Mouse (Mus musculus): ENCODE data around the gene Haus5. TPM values are rescaled to one million over a fixed set of nuclear protein-coding genes. Genes with fewer than 3 reads are reported as not detected.

Gene Haus5
- polyA plus RNA-seq, 1 experiment from 2014 or later = 34.0 TPM

GRCm38 (mm10) chr7:30612654-30613402, 52.0 kb downstream of the Haus5 start, which contains the start of gene Upk1a:
TSS of gene Upk1a (minus strand) at chr7:30612847.
- Histone ChIP-seq H3K4me1 (replicated peaks; ENCODE audit: control insufficient read depth, insufficient read depth, low read length) (no peaks in the 10 kb centered on the region), H3K9ac (replicated peaks; ENCODE audit: low read depth, low read length) (no peak within 1 kb of the TSS), H3K27ac (ENCODE audit: low read length) (no peak within 1 kb of the TSS), H3K27me3 (replicated peaks; ENCODE audit: control insufficient read depth, insufficient read depth, low read length) (no peaks in the 10 kb centered on the region), H3K9me3 (ENCODE audit: control insufficient read depth, low read length) (no peaks in the 10 kb centered on the region), H3K4me3 (replicated peaks; ENCODE audit: low read length) (no peak within 1 kb of the TSS), H3K36me3 (ENCODE audit: control insufficient read depth, insufficient read depth) (peaks cover 11% of the 10 kb centered on the region), H3K4me2 (ENCODE audit: low read length) (no peak within 1 kb of the TSS)
- WGBS = 80% methylated on average over 8 of the region's 8 CpGs
- ATAC-seq = no peak

GRCm38 (mm10) chr7:30610043-30610442, 54.8 kb downstream of the Haus5 start:
- no peaks in the 10 kb centered on the region for H3K4me1 ChIP-seq (replicated peaks; ENCODE audit: control insufficient read depth, insufficient read depth, low read length)
- H3K9ac ChIP-seq (replicated peaks; ENCODE audit: low read depth, low read length) = no peak overlapping the region
- no peaks in the 10 kb centered on the region for H3K9me3 ChIP-seq (ENCODE audit: control insufficient read depth, low read length)
- no peak overlapping the region for H3K4me3 ChIP-seq (replicated peaks; ENCODE audit: low read length)
- no peak for ATAC-seq
- H3K4me2 ChIP-seq (ENCODE audit: low read length) = no peak overlapping the region
- 58% methylated on average over 7 of the region's 7 CpGs for WGBS
- H3K27me3 ChIP-seq (replicated peaks; ENCODE audit: control insufficient read depth, insufficient read depth, low read length) = no peaks in the 10 kb centered on the region
- no peak overlapping the region for H3K27ac ChIP-seq (ENCODE audit: low read length)
- no peaks in the 10 kb centered on the region for H3K36me3 ChIP-seq (ENCODE audit: control insufficient read depth, insufficient read depth)

GRCm38 (mm10) chr7:30608476-30608875, 56.3 kb downstream of the Haus5 start:
- H3K9me3 ChIP-seq (ENCODE audit: control insufficient read depth, low read length) = no peaks in the 10 kb centered on the region
- no peak overlapping the region for H3K4me2 ChIP-seq (ENCODE audit: low read length)
- H3K4me1 ChIP-seq (replicated peaks; ENCODE audit: control insufficient read depth, insufficient read depth, low read length) = no peaks in the 10 kb centered on the region
- WGBS = 43% methylated on average over 15 of the region's 16 CpGs
- no peak for ATAC-seq
- H3K9ac ChIP-seq (replicated peaks; ENCODE audit: low read depth, low read length) = no peak overlapping the region
- no peak overlapping the region for H3K27ac ChIP-seq (ENCODE audit: low read length)
- H3K36me3 ChIP-seq (ENCODE audit: control insufficient read depth, insufficient read depth) = no peaks in the 10 kb centered on the region
- no peaks in the 10 kb centered on the region for H3K27me3 ChIP-seq (replicated peaks; ENCODE audit: control insufficient read depth, insufficient read depth, low read length)
- H3K4me3 ChIP-seq (replicated peaks; ENCODE audit: low read length) = no peak overlapping the region

GRCm38 (mm10) chr7:30607706-30608309, 57.0 kb downstream of the Haus5 start:
- no peak; the same call in 1 of the 2 replicates for ATAC-seq
- Histone ChIP-seq H3K27ac (ENCODE audit: low read length) (no peak overlapping the region), H3K9ac (replicated peaks; ENCODE audit: low read depth, low read length) (no peak overlapping the region), H3K36me3 (ENCODE audit: control insufficient read depth, insufficient read depth) (no peaks in the 10 kb centered on the region), H3K4me3 (replicated peaks; ENCODE audit: low read length) (no peak overlapping the region), H3K9me3 (ENCODE audit: control insufficient read depth, low read length) (no peaks in the 10 kb centered on the region), H3K4me1 (replicated peaks; ENCODE audit: control insufficient read depth, insufficient read depth, low read length) (no peaks in the 10 kb centered on the region), H3K27me3 (replicated peaks; ENCODE audit: control insufficient read depth, insufficient read depth, low read length) (no peaks in the 10 kb centered on the region), H3K4me2 (ENCODE audit: low read length) (no peak overlapping the region)
- 30% methylated on average over 8 of the region's 8 CpGs for WGBS

- no peaks in the 10 kb centered on the region for H3K36me3 ChIP-seq (ENCODE audit: control insufficient read depth, insufficient read depth)
- H3K4me1 ChIP-seq (replicated peaks; ENCODE audit: control insufficient read depth, insufficient read depth, low read length) = peaks cover 8% of the 10 kb centered on the region
- no peak overlapping the region for H3K9ac ChIP-seq (replicated peaks; ENCODE audit: low read depth, low read length)
- WGBS = 87% methylated on average over 8 of the region's 8 CpGs
- H3K27ac ChIP-seq (ENCODE audit: low read length) = no peak overlapping the region
- no peak overlapping the region for H3K4me2 ChIP-seq (ENCODE audit: low read length)
- ATAC-seq = no peak
- H3K9me3 ChIP-seq (ENCODE audit: control insufficient read depth, low read length) = no peaks in the 10 kb centered on the region
- H3K4me3 ChIP-seq (replicated peaks; ENCODE audit: low read length) = no peak overlapping the region
- H3K27me3 ChIP-seq (replicated peaks; ENCODE audit: control insufficient read depth, insufficient read depth, low read length) = no peaks in the 10 kb centered on the region
These were observed 59.9 kb downstream of the Haus5 start for GRCm38 (mm10) chr7:30604944-30605343.

- H3K27ac ChIP-seq (ENCODE audit: low read length) = no peak overlapping the region
- no peak overlapping the region for H3K4me2 ChIP-seq (ENCODE audit: low read length)
- no peak overlapping the region for H3K9ac ChIP-seq (replicated peaks; ENCODE audit: low read depth, low read length)
- no peaks in the 10 kb centered on the region for H3K9me3 ChIP-seq (ENCODE audit: control insufficient read depth, low read length)
- H3K36me3 ChIP-seq (ENCODE audit: control insufficient read depth, insufficient read depth) = no peaks in the 10 kb centered on the region
- H3K27me3 ChIP-seq (replicated peaks; ENCODE audit: control insufficient read depth, insufficient read depth, low read length) = no peaks in the 10 kb centered on the region
- peaks cover 12% of the 10 kb centered on the region for H3K4me1 ChIP-seq (replicated peaks; ENCODE audit: control insufficient read depth, insufficient read depth, low read length)
- WGBS = 62% methylated on average over 8 of the region's 8 CpGs
- no peak overlapping the region for H3K4me3 ChIP-seq (replicated peaks; ENCODE audit: low read length)
- no peak for ATAC-seq
These were observed 60.4 kb downstream of the Haus5 start for GRCm38 (mm10) chr7:30604424-30604823.

Other genes starting within 250 kb of the Haus5 start
- gene Hcst, start 245.1 kb downstream of the Haus5 start, polyA plus RNA-seq (2015; fragmentation: Nextera tagmentation; extraction: Ambion mirVana) = not detected in 2 replicates
- 2.3 and 3.4 TPM in 2 replicates for gene Nfkbid, start 243.3 kb downstream of the Haus5 start, polyA plus RNA-seq (2015; fragmentation: Nextera tagmentation; extraction: Ambion mirVana)
- gene Aplp1, start 219.5 kb downstream of the Haus5 start, polyA plus RNA-seq (2015; fragmentation: Nextera tagmentation; extraction: Ambion mirVana) = 584 and 649 TPM in 2 replicates
- gene Kirrel2, start 207.3 kb downstream of the Haus5 start, polyA plus RNA-seq (2015; fragmentation: Nextera tagmentation; extraction: Ambion mirVana) = 0.22 and 0.43 TPM in 2 replicates
- gene Nphs1, start 206.7 kb downstream of the Haus5 start, polyA plus RNA-seq (2015; fragmentation: Nextera tagmentation; extraction: Ambion mirVana) = not detected in 2 replicates
- gene Prodh2, start 171.4 kb downstream of the Haus5 start, polyA plus RNA-seq (2015; fragmentation: Nextera tagmentation; extraction: Ambion mirVana) = not detected in 2 replicates
- 122 and 148 TPM in 2 replicates for gene Arhgap33, start 129.9 kb downstream of the Haus5 start, polyA plus RNA-seq (2015; fragmentation: Nextera tagmentation; extraction: Ambion mirVana)
- 9.3 and 11.1 TPM in 2 replicates for gene Hspb6, start 112.8 kb downstream of the Haus5 start, polyA plus RNA-seq (2015; fragmentation: Nextera tagmentation; extraction: Ambion mirVana)
- gene Proser3, start 112.7 kb downstream of the Haus5 start, polyA plus RNA-seq (2015; fragmentation: Nextera tagmentation; extraction: Ambion mirVana) = 8.8 and 13.5 TPM in 2 replicates
- 52.9 and 55.1 TPM in 2 replicates for gene Lin37, start 105.2 kb downstream of the Haus5 start, polyA plus RNA-seq (2015; fragmentation: Nextera tagmentation; extraction: Ambion mirVana)
- gene U2af1l4, start 101.7 kb downstream of the Haus5 start, polyA plus RNA-seq (2015; fragmentation: Nextera tagmentation; extraction: Ambion mirVana) = 107 and 111 TPM in 2 replicates
- gene Gm49396, start 101.7 kb downstream of the Haus5 start, polyA plus RNA-seq (2015; fragmentation: Nextera tagmentation; extraction: Ambion mirVana) = 23.5 and 28.5 TPM in 2 replicates
- 117 and 121 TPM in 2 replicates for gene Psenen, start 101.4 kb downstream of the Haus5 start, polyA plus RNA-seq (2015; fragmentation: Nextera tagmentation; extraction: Ambion mirVana)
- gene Igflr1, start 99.6 kb downstream of the Haus5 start, polyA plus RNA-seq (2015; fragmentation: Nextera tagmentation; extraction: Ambion mirVana) = 5.8 and 6.3 TPM in 2 replicates
- 8.7 and 15.6 TPM in 2 replicates for gene Kmt2b, start 76.3 kb downstream of the Haus5 start, polyA plus RNA-seq (2015; fragmentation: Nextera tagmentation; extraction: Ambion mirVana)
- 0.22 and 0.23 TPM in 2 replicates for gene Zbtb32, start 66.1 kb downstream of the Haus5 start, polyA plus RNA-seq (2015; fragmentation: Nextera tagmentation; extraction: Ambion mirVana)
- 0.34 and 0.40 TPM in 2 replicates for gene Upk1a, start 52.1 kb downstream of the Haus5 start, polyA plus RNA-seq (2015; fragmentation: Nextera tagmentation; extraction: Ambion mirVana)
- gene Cox6b1, start 38.8 kb downstream of the Haus5 start, polyA plus RNA-seq (2015; fragmentation: Nextera tagmentation; extraction: Ambion mirVana) = 860 and 869 TPM in 2 replicates
- gene Etv2, start 29.1 kb downstream of the Haus5 start, polyA plus RNA-seq (2015; fragmentation: Nextera tagmentation; extraction: Ambion mirVana) = not detected in 2 replicates
- 153 and 155 TPM in 2 replicates for gene Rbm42, start 14.7 kb downstream of the Haus5 start, polyA plus RNA-seq (2015; fragmentation: Nextera tagmentation; extraction: Ambion mirVana)
- not detected in 2 replicates for gene Pmis2, start 6.6 kb upstream of the Haus5 start, polyA plus RNA-seq (2015; fragmentation: Nextera tagmentation; extraction: Ambion mirVana)
- not detected in 2 replicates for gene 2200002J24Rik, start 33.9 kb upstream of the Haus5 start, polyA plus RNA-seq (2015; fragmentation: Nextera tagmentation; extraction: Ambion mirVana)
- 1.3 and 2.4 TPM in 2 replicates for gene Atp4a, start 47.2 kb upstream of the Haus5 start, polyA plus RNA-seq (2015; fragmentation: Nextera tagmentation; extraction: Ambion mirVana)
- gene Tmem147, start 64.5 kb upstream of the Haus5 start, polyA plus RNA-seq (2015; fragmentation: Nextera tagmentation; extraction: Ambion mirVana) = 202 and 214 TPM in 2 replicates
- 0.68 and 1.1 TPM in 2 replicates for gene Gapdhs, start 78.7 kb upstream of the Haus5 start, polyA plus RNA-seq (2015; fragmentation: Nextera tagmentation; extraction: Ambion mirVana)
- 2.2 and 2.3 TPM in 2 replicates for gene Sbsn, start 86.5 kb upstream of the Haus5 start, polyA plus RNA-seq (2015; fragmentation: Nextera tagmentation; extraction: Ambion mirVana)
- 1.1 and 2.2 TPM in 2 replicates for gene Dmkn, start 98.8 kb upstream of the Haus5 start, polyA plus RNA-seq (2015; fragmentation: Nextera tagmentation; extraction: Ambion mirVana)
- gene Krtdap, start 122.9 kb upstream of the Haus5 start, polyA plus RNA-seq (2015; fragmentation: Nextera tagmentation; extraction: Ambion mirVana) = 3.9 TPM in 1 of 2 replicates, not detected in the other
- gene Ffar2, start 158.8 kb upstream of the Haus5 start, polyA plus RNA-seq (2015; fragmentation: Nextera tagmentation; extraction: Ambion mirVana) = 0.14 TPM in 1 of 2 replicates, not detected in the other
- not detected in 2 replicates for gene Ffar3, start 191.2 kb upstream of the Haus5 start, polyA plus RNA-seq (2015; fragmentation: Nextera tagmentation; extraction: Ambion mirVana)
- gene Ffar1, start 196.6 kb upstream of the Haus5 start, polyA plus RNA-seq (2015; fragmentation: Nextera tagmentation; extraction: Ambion mirVana) = not detected in 2 replicates
- gene Cd22, start 215.3 kb upstream of the Haus5 start, polyA plus RNA-seq (2015; fragmentation: Nextera tagmentation; extraction: Ambion mirVana) = 0.25 TPM in 1 of 2 replicates, not detected in the other
- gene Mag, start 249.9 kb upstream of the Haus5 start, polyA plus RNA-seq (2015; fragmentation: Nextera tagmentation; extraction: Ambion mirVana) = 1.0 and 1.8 TPM in 2 replicates

All from forebrain, embryonic 16.5 days (tissue).